Mouse (Mus musculus): ENCODE results near the gene Fgb. TPM values are rescaled to one million over a fixed set of nuclear protein-coding genes. Genes with fewer than 3 reads are reported as not detected.

Fgb gene
- polyA plus RNA-seq, 1 experiment = 8.1 TPM

DNA sequence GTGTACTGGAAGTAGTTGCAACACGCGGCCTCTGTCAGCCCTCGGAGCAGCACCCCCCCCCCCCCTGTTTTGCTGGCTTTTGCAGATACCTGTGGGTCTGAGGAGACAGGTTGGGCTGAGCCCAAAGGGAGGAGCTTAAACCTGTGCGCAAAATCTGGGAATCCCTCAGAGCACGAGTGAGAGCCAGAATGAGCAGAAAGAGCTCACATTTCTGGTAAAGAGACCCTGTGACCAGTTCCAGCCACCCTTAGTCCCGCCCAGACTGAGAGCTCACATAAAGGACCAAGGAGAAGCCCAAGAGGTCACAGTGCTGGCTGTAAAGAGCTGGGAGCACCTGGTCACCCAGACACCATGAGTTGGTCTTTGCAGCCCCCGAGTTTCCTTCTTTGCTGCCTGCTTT lies 42.1 kb downstream of the Fgb start, which contains the start of gene Fgg:
Fgg (plus strand) TSS at position 168 of the 400 bp plus-strand sequence.
- no peak within 1 kb of the TSS for H3K27ac ChIP-seq (ENCODE audit: control insufficient read depth, insufficient read depth, low read depth, low read length, poor library complexity)
- H3K4me1 ChIP-seq (ENCODE audit: control insufficient read depth, insufficient read depth, low read length) = no peaks in the 10 kb centered on the region
- TF ChIP-seq POLR2A (IDR thresholded peaks at IDR 0.05; ENCODE audit: borderline replicate concordance, control insufficient read depth, low read depth, low read length) = no peak
- TF ChIP-seq CTCF (IDR thresholded peaks at IDR 0.05; ENCODE audit: control insufficient read depth, insufficient read depth, low read length) = no peak
- H3K4me3 ChIP-seq (replicated peaks; ENCODE audit: control insufficient read depth, low read depth, low read length) = no peak within 1 kb of the TSS
- 53% methylated on average over 7 of the region's 7 CpGs for WGBS

DNA sequence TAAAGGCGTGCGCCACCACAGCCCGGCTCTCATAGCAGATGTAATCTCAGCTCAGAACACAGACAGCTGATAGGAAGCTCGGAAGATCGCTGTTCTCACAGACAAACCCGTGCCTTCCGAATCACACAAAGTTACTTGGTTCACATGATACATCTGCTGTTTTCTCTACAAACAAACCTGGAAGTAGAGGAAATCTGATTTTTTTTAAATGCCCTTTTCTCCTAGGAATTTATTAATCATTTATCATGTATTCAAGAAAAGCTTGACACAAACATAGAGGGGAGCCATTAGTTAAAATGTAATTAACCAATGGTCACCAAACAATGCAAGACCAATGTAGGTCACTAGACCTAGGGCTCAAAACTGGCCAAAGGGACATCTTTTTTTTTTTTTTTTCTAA lies 44.9 kb downstream of the Fgb start:
- Histone ChIP-seq H3K4me1 (ENCODE audit: control insufficient read depth, insufficient read depth, low read length) (no peaks in the 10 kb centered on the region), H3K27ac (ENCODE audit: control insufficient read depth, insufficient read depth, low read depth, low read length, poor library complexity) (no peak overlapping the region), H3K4me3 (replicated peaks; ENCODE audit: control insufficient read depth, low read depth, low read length) (no peak overlapping the region)
- WGBS = 89% methylated on average over 7 of the region's 7 CpGs
- no peak for TF ChIP-seq CTCF (IDR thresholded peaks at IDR 0.05; ENCODE audit: control insufficient read depth, insufficient read depth, low read length)

DNA sequence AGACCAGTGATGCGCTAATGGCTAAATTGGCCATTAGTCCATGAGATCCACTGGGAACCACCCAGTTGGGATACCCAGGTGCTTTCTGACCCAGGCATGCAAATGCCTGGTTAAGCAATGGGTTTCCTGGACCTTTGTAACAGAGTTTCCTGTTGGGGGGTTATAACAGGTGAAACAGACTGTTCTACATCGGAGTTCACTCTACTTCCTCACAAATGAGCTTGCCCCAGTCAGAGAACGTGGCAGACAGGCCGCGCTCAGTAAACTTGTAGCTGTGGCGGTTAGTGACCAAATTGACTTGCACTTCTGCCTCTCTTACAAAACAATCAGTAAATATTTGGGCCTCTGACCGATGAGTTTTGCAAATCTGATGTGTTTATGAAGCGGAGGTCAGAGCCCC lies 46.6 kb downstream of the Fgb start:
- Histone ChIP-seq H3K4me3 (replicated peaks; ENCODE audit: control insufficient read depth, low read depth, low read length) (no peak overlapping the region), H3K4me1 (ENCODE audit: control insufficient read depth, insufficient read depth, low read length) (no peaks in the 10 kb centered on the region), H3K27ac (ENCODE audit: control insufficient read depth, insufficient read depth, low read depth, low read length, poor library complexity) (no peak overlapping the region)
- 77% methylated on average over 8 of the region's 8 CpGs for WGBS
- TF ChIP-seq CTCF (IDR thresholded peaks at IDR 0.05; ENCODE audit: control insufficient read depth, insufficient read depth, low read length) (no peak), POLR2A (IDR thresholded peaks at IDR 0.05; ENCODE audit: borderline replicate concordance, control insufficient read depth, low read depth, low read length) (no peak)

DNA sequence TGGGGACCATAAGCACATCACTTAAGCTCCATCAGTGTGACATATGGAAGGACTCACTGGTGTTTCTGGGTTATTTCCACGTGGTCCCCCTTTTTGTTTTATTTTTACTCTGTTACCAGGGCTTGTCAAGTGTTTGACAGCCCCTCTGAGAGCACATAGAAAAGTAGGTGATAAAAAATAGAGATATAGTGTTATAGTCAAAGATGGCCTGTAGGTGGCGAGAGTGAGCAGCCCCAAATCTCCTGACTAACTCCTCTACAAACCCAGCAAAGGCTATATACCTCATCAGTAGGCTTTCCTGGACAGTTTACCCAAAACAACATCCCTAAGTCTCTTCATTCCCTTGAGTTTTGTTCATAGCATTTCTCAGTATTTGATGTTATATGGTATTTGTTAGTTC lies 47.5 kb downstream of the Fgb start:
- H3K4me3 ChIP-seq (replicated peaks; ENCODE audit: control insufficient read depth, low read depth, low read length) = no peak overlapping the region
- no peaks in the 10 kb centered on the region for H3K4me1 ChIP-seq (ENCODE audit: control insufficient read depth, insufficient read depth, low read length)
- peak; percentile 33; the same call in 1 of the 2 replicates for TF ChIP-seq CTCF (IDR thresholded peaks at IDR 0.05; ENCODE audit: control insufficient read depth, insufficient read depth, low read length)
- TF ChIP-seq POLR2A (IDR thresholded peaks at IDR 0.05; ENCODE audit: borderline replicate concordance, control insufficient read depth, low read depth, low read length) = no peak
- no peak overlapping the region for H3K27ac ChIP-seq (ENCODE audit: control insufficient read depth, insufficient read depth, low read depth, low read length, poor library complexity)
- 0% methylated on average over 2 of the region's 2 CpGs for WGBS

DNA sequence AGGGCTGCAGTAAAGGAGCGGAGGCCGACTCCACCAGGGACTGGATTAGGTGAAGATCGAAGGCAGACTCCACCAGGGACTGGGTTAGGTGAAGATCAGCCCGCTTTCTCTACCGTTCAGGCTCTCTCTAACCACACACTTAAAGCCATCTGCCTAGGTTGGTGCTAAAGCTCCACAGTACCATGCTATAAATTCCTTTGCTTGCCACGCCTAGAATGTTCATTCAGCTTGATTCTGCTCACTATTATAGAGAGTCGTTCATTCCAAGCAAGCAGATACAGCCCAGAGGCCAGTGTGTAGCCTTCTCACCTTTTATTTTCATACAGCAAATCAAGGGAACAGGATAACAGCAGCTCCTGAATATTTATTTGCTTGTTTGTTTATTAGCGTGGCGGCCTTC lies 49.7 kb downstream of the Fgb start:
- Histone ChIP-seq H3K27ac (ENCODE audit: control insufficient read depth, insufficient read depth, low read depth, low read length, poor library complexity) (no peak overlapping the region), H3K4me1 (ENCODE audit: control insufficient read depth, insufficient read depth, low read length) (no peaks in the 10 kb centered on the region), H3K4me3 (replicated peaks; ENCODE audit: control insufficient read depth, low read depth, low read length) (no peak overlapping the region)
- no peak for TF ChIP-seq CTCF (IDR thresholded peaks at IDR 0.05; ENCODE audit: control insufficient read depth, insufficient read depth, low read length)
- TF ChIP-seq POLR2A (IDR thresholded peaks at IDR 0.05; ENCODE audit: borderline replicate concordance, control insufficient read depth, low read depth, low read length) = no peak
- 84% methylated on average over 9 of the region's 9 CpGs for WGBS

DNA sequence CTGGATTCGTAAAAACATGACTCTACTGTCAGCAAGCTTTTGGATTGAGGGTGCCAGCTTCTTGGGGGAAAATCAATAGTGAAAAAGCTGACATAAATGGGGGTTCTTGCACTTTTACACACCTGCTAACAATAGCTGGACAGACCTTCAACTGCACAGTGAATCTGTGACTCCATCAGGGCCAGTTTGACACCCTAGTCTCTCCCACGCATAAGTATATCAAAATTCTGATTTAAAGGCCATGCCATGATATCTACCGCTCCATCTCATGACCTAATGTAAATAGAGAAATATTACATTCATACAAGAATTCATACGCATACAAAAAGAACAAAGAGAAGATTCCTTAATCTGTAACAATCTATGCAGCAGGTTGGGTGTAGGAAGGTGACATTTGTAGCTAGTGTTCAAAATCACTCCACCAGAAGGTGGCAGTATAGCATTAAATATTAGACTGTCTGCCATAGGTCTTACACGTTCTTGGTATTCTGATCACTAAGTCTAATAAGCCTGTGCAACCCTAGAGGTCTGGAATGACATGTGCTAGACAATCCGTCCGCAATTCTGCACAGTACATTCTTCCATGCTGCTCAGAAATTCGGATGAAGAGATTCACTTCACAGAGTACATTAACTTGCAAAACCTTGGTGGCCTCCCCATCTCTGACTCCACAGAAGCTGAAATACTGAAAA lies 50.7 kb downstream of the Fgb start:
- 30% methylated on average over 8 of the region's 8 CpGs for WGBS
- no peak for TF ChIP-seq POLR2A (IDR thresholded peaks at IDR 0.05; ENCODE audit: borderline replicate concordance, control insufficient read depth, low read depth, low read length)
- no peak for TF ChIP-seq CTCF (IDR thresholded peaks at IDR 0.05; ENCODE audit: control insufficient read depth, insufficient read depth, low read length)
- no peak overlapping the region for H3K27ac ChIP-seq (ENCODE audit: control insufficient read depth, insufficient read depth, low read depth, low read length, poor library complexity)
- H3K4me1 ChIP-seq (ENCODE audit: control insufficient read depth, insufficient read depth, low read length) = no peaks in the 10 kb centered on the region
- H3K4me3 ChIP-seq (replicated peaks; ENCODE audit: control insufficient read depth, low read depth, low read length) = no peak overlapping the region

- TF ChIP-seq CTCF (IDR thresholded peaks at IDR 0.05; ENCODE audit: control insufficient read depth, insufficient read depth, low read length) (no peak), POLR2A (IDR thresholded peaks at IDR 0.05; ENCODE audit: borderline replicate concordance, control insufficient read depth, low read depth, low read length) (no peak)
- WGBS = 79% methylated on average over 3 of the region's 3 CpGs
- no peak overlapping the region for H3K4me3 ChIP-seq (replicated peaks; ENCODE audit: control insufficient read depth, low read depth, low read length)
- no peaks in the 10 kb centered on the region for H3K4me1 ChIP-seq (ENCODE audit: control insufficient read depth, insufficient read depth, low read length)
- H3K27ac ChIP-seq (ENCODE audit: control insufficient read depth, insufficient read depth, low read depth, low read length, poor library complexity) = no peak overlapping the region
Measured at GRCm38 (mm10) chr3:82996656-82997055, 53.0 kb downstream of the Fgb start.

- no peak overlapping the region for H3K4me3 ChIP-seq (replicated peaks; ENCODE audit: control insufficient read depth, low read depth, low read length)
- WGBS = 5% methylated on average over 24 of the region's 24 CpGs
- no peak overlapping the region for H3K27ac ChIP-seq (ENCODE audit: control insufficient read depth, insufficient read depth, low read depth, low read length, poor library complexity)
- H3K4me1 ChIP-seq (ENCODE audit: control insufficient read depth, insufficient read depth, low read length) = no peaks in the 10 kb centered on the region
- TF ChIP-seq CTCF (IDR thresholded peaks at IDR 0.05; ENCODE audit: control insufficient read depth, insufficient read depth, low read length) (peak; percentile 12; the same call in 1 of the 2 replicates), POLR2A (IDR thresholded peaks at IDR 0.05; ENCODE audit: borderline replicate concordance, control insufficient read depth, low read depth, low read length) (no peak)
Measured at GRCm38 (mm10) chr3:82995368-82995767, 54.3 kb downstream of the Fgb start.

- Histone ChIP-seq H3K27ac (ENCODE audit: control insufficient read depth, insufficient read depth, low read depth, low read length, poor library complexity) (no peak overlapping the region), H3K4me3 (replicated peaks; ENCODE audit: control insufficient read depth, low read depth, low read length) (no peak overlapping the region), H3K4me1 (ENCODE audit: control insufficient read depth, insufficient read depth, low read length) (no peaks in the 10 kb centered on the region)
- 83% methylated on average over 6 of the region's 6 CpGs for WGBS
- no peak for TF ChIP-seq POLR2A (IDR thresholded peaks at IDR 0.05; ENCODE audit: borderline replicate concordance, control insufficient read depth, low read depth, low read length)
Measured at GRCm38 (mm10) chr3:82992956-82993355, 56.7 kb downstream of the Fgb start.

All from bone marrow, adult 2 months (tissue).